Mouse (Mus musculus) embryo, embryonic 10 days (tissue): ENCODE measurements around the gene Acap2.

Experiments used
- DNase-seq: peaks from one replicate; pipeline ENCODE4 v3.0.0-alpha.2; 2015; ENCODE audit warnings: low spot score

Gene Acap2

GRCm38 (mm10) chr16:31047186-31047898, 153.7 kb downstream of the Acap2 start:
- no peak for DNase-seq

- DNase-seq: no peak
These were observed 154.8 kb downstream of the Acap2 start for GRCm38 (mm10) chr16:31046217-31046659.

- no peak for DNase-seq
These were observed 155.8 kb downstream of the Acap2 start for GRCm38 (mm10) chr16:31045211-31045610.

GRCm38 (mm10) chr16:31043136-31043535, 157.9 kb downstream of the Acap2 start:
- DNase-seq: no peak
